Mouse (Mus musculus): Measurements from ENCODE around the gene Slc30a6.
"Not testable (repeated sequence)": the region's sequence is repeated elsewhere in the genome, so short reads cannot be mapped to it uniquely, and the experiment has no call there.

The Slc30a6 gene

DNA sequence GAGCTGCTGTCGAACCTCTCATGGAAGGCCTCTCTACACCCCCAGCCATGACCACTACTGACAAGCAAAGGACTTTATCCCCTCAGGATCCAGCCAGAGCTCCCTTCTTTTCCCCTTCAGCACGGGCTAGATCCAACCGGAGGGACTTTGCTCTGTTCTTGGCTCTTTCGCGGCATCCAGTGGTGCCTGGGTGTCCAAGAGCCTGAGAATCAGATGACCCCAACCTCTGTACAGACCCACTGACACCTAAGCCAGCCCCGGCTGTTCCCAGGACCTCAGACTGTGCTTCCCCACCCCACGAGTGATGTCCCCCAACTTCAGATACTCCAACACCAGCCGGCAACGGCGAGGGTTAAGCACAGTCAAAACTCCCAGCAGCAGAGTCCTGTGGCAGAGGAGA, 54.4 kb downstream of the Slc30a6 start:
- no peak for DNase-seq (ENCODE audit: low spot score)

DNA sequence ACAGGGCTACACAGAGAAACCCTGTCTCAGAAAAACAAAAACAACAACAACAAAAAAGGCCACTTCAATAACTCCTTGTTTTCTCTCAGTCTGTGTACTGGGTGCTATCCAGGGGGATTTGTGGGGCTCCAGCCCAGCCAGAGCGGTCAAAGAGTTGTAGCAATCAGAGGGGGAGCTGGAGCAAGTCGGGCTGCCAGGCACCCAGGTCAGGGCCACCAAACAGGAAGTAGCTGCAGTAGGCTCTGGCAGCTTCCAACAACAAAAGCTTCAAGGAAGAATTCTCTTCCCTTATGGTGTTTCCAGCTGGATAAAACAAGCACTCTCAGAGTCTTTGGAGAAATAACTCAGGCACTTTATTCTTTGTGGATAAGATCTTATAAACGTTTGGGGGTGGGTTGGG, 58.5 kb downstream of the Slc30a6 start:
- DNase-seq (ENCODE audit: low spot score): no peak

DNA sequence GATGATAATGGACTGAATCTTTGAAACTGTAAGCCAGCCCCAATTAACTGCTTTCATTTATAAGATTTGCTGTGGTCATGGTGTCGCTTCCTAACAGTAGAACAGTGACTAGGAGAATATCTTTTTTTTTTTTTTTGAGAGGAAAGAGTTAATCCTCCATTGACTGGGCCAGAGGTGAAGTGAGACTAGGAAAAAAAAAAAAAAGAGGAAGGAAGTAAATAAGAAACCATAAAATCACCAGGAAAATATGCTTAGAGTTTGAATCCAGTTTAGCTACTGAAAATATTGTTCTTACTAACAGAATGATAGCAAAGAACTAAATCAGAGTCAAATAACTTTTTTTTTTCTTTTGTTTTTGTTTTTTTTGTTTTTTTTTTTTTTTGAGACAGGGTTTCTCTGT, 59.3 kb downstream of the Slc30a6 start:
- no peak for DNase-seq (ENCODE audit: low spot score)

DNA sequence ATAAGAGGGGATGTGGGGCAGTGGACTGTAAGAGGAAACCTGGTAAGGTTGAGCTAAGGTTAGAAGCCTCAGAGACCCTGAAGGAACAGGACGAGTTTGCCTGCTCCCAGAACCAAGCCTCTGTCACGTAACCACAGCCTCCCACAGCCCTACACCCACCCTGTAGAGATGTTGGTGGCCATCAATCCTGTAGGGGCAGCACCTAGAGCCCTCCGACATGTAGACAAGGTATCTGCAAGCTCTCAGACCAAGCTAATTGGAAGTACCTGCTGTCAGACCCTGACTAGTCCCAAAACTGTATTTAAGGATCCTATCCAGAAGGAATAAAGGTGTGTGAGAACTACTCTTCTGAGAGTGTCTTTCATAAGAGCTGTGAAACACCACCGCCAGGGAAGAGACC, 60.0 kb downstream of the Slc30a6 start:
- DNase-seq (ENCODE audit: low spot score): no peak

DNA sequence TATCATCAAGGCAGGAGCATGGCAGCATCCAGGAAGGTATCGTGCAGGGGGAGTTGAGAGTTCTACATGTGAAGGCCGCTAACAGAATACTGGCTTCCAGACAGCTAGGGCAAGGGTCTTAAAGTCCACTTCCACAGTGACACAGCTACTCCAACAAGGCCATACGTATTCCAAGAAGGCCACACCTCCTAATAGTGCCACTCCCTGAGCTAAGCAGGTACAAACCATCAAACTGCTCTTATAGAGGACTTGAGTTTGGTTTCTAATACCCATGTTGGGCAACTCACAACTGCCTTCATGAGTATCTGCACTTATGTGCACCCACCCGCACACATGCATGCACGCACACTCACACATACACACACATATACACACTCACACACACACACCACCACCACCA, 61.4 kb downstream of the Slc30a6 start:
- no peak for DNase-seq (ENCODE audit: low spot score)

DNA sequence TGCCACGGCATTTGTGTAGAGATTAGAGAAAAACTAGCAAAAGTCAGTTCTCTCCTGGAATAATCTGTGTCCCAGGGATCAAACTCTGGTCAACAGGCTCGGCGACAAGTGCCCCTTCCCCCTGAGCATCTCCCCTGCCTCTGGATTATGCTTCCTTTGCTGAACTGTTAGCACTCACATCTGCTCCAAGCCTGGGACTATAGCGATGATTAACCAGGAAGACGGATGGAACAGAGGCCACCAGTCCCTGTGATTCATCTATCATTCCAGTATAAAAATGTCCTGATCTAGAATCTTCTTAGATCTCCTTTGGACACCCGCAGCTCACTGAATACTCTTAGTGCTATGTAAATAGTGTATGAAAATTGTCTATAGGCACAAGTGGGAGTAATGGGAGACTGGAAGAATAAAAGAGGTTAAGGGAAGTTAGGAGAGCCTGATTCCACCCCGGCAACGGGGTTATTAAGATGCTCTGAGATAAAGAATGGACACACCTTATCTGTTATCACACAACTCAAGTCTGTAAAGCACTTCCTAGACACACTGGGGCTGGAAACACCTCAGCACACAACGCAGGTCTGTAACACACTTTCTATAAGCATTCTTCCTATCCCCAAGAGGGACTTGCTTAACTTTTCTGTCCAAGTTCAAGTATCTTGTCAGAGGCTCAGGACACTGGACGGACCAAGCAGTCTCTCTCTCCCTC, 62.7 kb downstream of the Slc30a6 start:
- DNase-seq (ENCODE audit: low spot score): no peak

DNA sequence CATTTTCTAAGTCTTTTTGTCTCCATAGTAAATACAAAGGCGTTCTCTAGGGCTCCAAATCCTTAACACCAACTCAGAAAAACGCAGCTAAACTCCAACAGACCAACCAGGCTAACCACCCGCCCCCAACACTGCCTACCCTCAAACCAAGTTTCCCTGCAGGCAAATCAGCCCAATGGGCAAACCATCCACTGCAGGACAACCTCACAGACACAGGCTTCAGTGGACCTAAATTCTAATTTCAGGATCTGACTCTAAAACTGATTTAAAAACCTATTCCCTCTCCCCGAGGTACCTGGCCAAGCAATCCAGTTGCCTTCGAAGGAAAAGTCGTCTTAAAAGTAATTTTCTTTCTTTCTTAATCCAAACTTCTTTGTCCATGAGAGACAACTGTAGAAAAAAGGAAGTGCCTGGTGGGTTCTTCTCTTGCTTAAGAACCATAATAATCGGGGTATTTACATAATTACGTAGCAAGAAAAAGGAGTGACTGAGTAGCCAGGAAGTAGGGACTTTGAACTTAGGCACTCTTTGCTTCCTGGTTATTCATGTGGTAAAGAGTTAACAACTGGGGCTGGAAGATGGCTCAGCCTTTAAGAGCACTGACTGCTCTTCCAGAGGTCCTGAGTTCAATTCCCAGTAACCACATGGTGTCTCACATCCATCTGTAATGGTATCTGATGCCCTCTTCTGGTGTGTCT, 63.5 kb downstream of the Slc30a6 start, which contains the start of gene Nlrc4:
TSS of gene Nlrc4 (minus strand) at position 432 of the 698 bp plus-strand sequence.
- DNase-seq (ENCODE audit: low spot score): no peak

DNA sequence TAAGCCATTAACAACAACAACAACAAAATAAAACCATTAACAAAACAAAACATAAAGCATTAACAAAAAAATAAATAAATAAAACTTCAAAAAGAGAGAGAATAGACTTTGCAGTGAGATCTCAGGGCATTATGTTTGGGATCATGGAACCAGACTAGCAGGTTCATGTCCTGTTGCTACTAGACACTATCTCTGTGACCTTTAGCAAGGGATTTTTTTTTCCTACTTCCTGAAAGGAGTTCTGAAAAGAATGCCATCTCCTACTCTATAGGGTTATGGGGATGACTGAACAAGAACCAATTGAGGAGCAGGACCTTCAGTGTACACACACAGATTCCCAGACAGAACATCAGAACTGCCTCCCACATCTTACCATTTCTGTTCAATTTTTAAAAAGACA, 68.1 kb downstream of the Slc30a6 start:
- DNase-seq (ENCODE audit: low spot score): no peak

DNA sequence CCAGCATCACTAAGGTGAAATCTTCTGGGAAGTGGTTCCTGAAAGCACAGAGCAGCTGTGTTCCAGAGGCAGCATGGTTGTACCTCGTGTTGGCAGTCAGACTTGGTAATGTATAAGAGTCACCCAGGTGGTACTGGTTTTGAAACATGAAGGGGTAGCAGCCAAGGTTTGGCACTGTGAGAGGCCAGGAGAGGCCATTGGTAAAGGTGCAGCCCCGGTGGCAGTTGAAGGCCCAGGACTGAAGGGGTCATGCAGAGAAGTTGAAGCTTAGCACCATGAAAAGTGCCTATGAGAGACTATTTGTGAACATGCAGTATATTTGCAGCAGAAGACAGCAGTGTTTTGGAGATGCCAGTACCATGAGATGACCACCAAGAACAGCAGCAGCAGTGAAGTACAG, 72.6 kb downstream of the Slc30a6 start:
- not testable (repeated sequence) for DNase-seq (ENCODE audit: low spot score)

DNA sequence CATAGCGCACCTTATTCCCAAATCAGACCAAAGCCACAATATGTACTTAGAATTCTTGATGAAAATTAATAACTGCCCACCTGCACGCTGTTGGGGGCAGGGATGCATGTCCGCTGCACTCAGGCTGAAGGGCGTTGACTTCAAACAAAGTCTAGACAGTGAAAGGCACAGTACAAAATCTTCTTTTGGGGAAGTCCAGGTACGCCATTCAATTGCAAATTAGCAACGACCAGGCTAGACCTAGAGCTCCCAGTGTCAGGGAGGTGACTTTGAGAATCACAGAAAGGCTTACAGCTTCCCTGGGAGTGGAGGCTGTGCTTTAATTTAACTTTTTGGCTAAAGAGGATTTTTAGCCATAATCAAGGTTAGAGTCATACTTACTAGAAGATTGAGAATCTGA, 74.7 kb downstream of the Slc30a6 start:
- DNase-seq (ENCODE audit: low spot score): not testable (repeated sequence)
